Mouse (Mus musculus) ES-E14 (cell line): ENCODE measurements around the gene Srpk2. TPM values are rescaled to one million over a fixed set of nuclear protein-coding genes. Genes with fewer than 3 reads are reported as not detected.

Experiments
- DNase-seq: peaks from one replicate; pipeline ENCODE4 v3.0.0-alpha.2; 2013; ENCODE audit warnings: low read depth, low spot score
- H3K27ac ChIP-seq: 2 replicates; pipeline ENCODE4 v1.5.1; 2012; ENCODE audit warnings: low read depth, mild to moderate bottlenecking, low read length, moderate library complexity, mixed read lengths; ENCODE audit not compliant: poor library complexity, insufficient read depth, severe bottlenecking
- H3K36me3 ChIP-seq: 2 replicates; pipeline ENCODE4 v1.6.1; 2012; ENCODE audit warnings: mild to moderate bottlenecking, low read length, moderate library complexity, mixed read lengths; ENCODE audit not compliant: control insufficient read depth, poor library complexity, insufficient read depth, severe bottlenecking
- H3K4me1 ChIP-seq, 2 experiments: fragments of 150-350 bp in 1 of 2; sonication (generic) in 1 of 2; 2 replicates each; pipeline ENCODE4 v1.6.1; 2012; ENCODE audit warnings: low read length in 2 of 2, mild to moderate bottlenecking in 1 of 2, mixed read lengths in 1 of 2; ENCODE audit not compliant: control insufficient read depth in 2 of 2, insufficient read depth in 2 of 2, poor library complexity in 1 of 2
- H3K4me3 ChIP-seq, 2 experiments: fragments of 150-350 bp in 1 of 2; sonication (generic) in 1 of 2; 2 replicates each; pipeline ENCODE4 v1.5.1; 2012; ENCODE audit warnings: low read length in 2 of 2, low read depth in 1 of 2, mild to moderate bottlenecking in 1 of 2, mixed read lengths in 1 of 2; ENCODE audit not compliant: insufficient read depth in 1 of 2, poor library complexity in 1 of 2, severe bottlenecking in 1 of 2
- H3K9ac ChIP-seq: 2 replicates; pipeline ENCODE4 v1.6.1; 2012; ENCODE audit warnings: low read depth, mild to moderate bottlenecking, low read length, mixed read lengths; ENCODE audit not compliant: poor library complexity, insufficient read depth, severe bottlenecking
- H3K9me3 ChIP-seq: fragments of 150-350 bp; sonication (generic); 2 replicates; pipeline ENCODE4 v1.6.1; 2012; ENCODE audit warnings: low read depth, mild to moderate bottlenecking, low read length; ENCODE audit not compliant: control insufficient read depth, insufficient read depth
- CHD2 ChIP-seq: IDR thresholded peaks from 2 replicates; pipeline ENCODE4 v1.6.1; 2014; ENCODE audit warnings: mild to moderate bottlenecking, low read depth, low read length, inconsistent platforms
- HCFC1 ChIP-seq: IDR thresholded peaks from 2 replicates; pipeline ENCODE4 v1.6.1; 2012; ENCODE audit warnings: low read length, inconsistent platforms, borderline replicate concordance; ENCODE audit not compliant: insufficient read depth
- MAFK ChIP-seq: IDR thresholded peaks from 2 replicates; pipeline ENCODE4 v1.6.1; 2014; ENCODE audit warnings: mild to moderate bottlenecking, low read depth, low read length, inconsistent platforms; ENCODE audit not compliant: insufficient read depth
- ZC3H11A ChIP-seq: IDR thresholded peaks from 2 replicates; pipeline ENCODE4 v1.6.1; 2012; ENCODE audit warnings: low read depth, mild to moderate bottlenecking, inconsistent platforms, low read length, borderline replicate concordance
- ZNF384 ChIP-seq: IDR thresholded peaks from 2 replicates; pipeline ENCODE4 v1.6.1; 2012; ENCODE audit warnings: low read depth, low read length, inconsistent platforms
- in situ Hi-C, 2 experiments: fragments of 600-800 bp; cut with MboI; formaldehyde crosslinking; loops; one replicate each; pipeline ENCODE4 v1.15.1; 2025; ENCODE audit warnings: low sequenced_read_pairs in 2 of 2, inconsistent platforms in 1 of 2; ENCODE audit not compliant: unreplicated experiment in 2 of 2
- total RNA-seq: library from RNA; depleted of rRNA; stranded (reverse); fragments of 300-350 nt; gene quantifications from 2 replicates; pipeline ENCODE4 v1.2.3, GENCODE M21; 2012

Srpk2 gene
- total RNA-seq, 1 experiment: 23.3 TPM

DNA sequence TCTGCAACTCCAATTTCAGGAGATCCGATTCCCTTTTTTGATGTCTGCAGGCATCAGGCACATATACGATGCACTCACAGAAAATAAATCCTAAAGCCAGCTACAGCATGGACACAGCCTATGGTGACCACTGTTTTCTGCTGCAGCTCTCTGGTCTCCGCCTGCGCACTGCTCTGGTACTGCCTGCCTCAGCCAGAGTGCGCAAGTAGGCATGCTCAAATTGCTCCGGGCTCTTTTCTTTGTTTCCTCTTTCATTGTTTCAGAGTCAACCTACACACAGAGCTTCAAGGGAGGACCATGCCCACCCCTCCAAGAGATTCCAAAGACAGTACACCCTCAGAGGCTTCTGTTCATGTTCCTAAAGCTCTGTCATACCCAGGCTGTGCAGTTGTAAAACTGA, 175.8 kb downstream of the Srpk2 start:
- H3K27ac ChIP-seq: no peak overlapping the region
- peak; percentile 47 for DNase-seq
- no peak overlapping the region for H3K9ac ChIP-seq
- H3K36me3 ChIP-seq: peaks cover 5% of the 10 kb centered on the region; the same call in 1 of the 2 replicates
- no peaks in the 10 kb centered on the region for H3K9me3 ChIP-seq
- H3K4me3 ChIP-seq: no peak overlapping the region
- no peak for TF ChIP-seq MAFK
- no peak for TF ChIP-seq ZNF384
- in situ Hi-C loops: no loop called here
- peaks cover 3 to 5% of the 10 kb centered on the region in 2 experiments; a peak in 3 of 4 replicates for H3K4me1 ChIP-seq

DNA sequence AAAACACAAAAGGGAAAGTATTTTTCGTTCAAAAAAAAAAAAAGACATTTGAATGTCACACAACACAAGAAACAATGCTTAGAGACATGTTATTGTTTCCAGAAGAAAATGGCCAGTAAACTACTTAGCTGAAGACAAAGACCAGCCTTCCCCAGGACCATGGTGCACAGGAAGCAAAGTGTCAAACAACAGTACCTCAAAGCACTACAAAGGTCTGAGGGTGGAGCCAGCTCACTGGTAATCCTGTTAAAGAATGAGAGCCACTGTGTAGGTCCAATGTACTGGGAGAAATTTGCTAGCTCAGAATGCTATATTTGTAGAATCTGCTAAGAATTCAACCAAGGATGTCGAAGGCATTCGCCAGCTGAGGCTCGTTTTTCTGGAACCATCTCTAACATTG, 177.2 kb downstream of the Srpk2 start:
- DNase-seq: no peak
- H3K27ac ChIP-seq: no peak overlapping the region
- TF ChIP-seq ZNF384 (no peak), CHD2 (no peak), MAFK (no peak), ZC3H11A (no peak), HCFC1 (no peak)
- no peak overlapping the region for H3K9ac ChIP-seq
- no peak overlapping the region for H3K4me3 ChIP-seq
- peaks cover 3 to 6% of the 10 kb centered on the region in 2 experiments; a peak in 3 of 4 replicates for H3K4me1 ChIP-seq
- in situ Hi-C loops: no loop called here
- no peaks in the 10 kb centered on the region for H3K9me3 ChIP-seq
- H3K36me3 ChIP-seq: peaks cover 5% of the 10 kb centered on the region; the same call in 1 of the 2 replicates

DNA sequence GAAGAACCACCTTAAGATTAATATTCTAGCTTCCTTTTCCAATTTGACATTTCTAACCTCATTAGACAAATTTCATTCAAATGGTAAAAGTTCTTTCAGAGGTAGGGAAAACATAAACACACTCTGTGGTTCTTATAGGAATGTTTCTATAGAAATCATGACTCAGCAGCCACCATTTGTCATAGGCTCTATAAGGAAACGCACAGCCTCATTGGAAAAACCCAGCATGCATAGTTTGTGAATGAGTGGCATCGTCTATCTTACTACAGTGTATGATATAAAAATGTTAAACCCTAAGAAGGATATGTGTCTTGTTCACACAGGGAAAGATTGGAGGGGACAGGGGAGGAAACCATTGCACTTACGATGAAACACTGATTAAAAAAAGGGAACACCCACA, 178.8 kb downstream of the Srpk2 start:
- no peak overlapping the region for H3K4me3 ChIP-seq
- no peak overlapping the region for H3K9ac ChIP-seq
- H3K36me3 ChIP-seq: peaks cover 15% of the 10 kb centered on the region
- DNase-seq: no peak
- in situ Hi-C loops: no loop called here
- H3K4me1 ChIP-seq: peaks cover 3 to 13% of the 10 kb centered on the region in 2 experiments; a peak in 3 of 4 replicates
- TF ChIP-seq ZC3H11A: no peak
- no peak for TF ChIP-seq CHD2
- H3K9me3 ChIP-seq: no peaks in the 10 kb centered on the region
- no peak overlapping the region for H3K27ac ChIP-seq

DNA sequence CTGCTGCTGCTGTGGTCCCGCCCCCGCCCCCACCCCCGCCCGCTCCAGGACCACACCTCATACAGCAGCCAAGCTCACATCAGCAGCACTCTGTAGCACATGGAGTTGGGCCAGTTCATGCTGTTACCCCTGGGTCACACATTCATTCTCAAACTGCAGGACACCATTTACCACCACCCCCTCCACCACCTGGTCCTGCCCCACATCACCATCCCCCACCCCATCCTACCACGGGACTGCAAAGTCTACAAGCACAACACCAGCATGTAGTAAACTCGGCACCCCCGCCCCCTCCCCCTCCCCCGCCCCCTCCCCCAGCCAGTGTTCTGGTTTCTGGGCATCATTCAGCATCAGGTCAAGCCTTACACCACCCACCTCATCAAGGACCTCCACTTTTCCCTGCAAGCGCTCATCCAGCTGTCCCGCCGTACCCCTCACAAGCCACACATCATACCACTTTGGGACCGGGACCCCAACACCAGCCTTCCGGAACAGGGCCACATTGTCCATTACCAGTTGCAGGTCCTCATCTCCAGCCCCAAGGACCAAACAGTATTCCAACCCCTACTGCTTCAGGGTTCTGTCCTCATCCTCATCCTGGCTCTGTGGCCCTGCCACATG, 182.0 kb downstream of the Srpk2 start:
- Histone ChIP-seq H3K4me1 (peaks cover 2 to 14% of the 10 kb centered on the region in 2 experiments; a peak in 2 of 4 replicates), H3K27ac (no peak overlapping the region; the same call in 1 of the 2 replicates), H3K9me3 (no peaks in the 10 kb centered on the region), H3K36me3 (peaks cover 20% of the 10 kb centered on the region), H3K9ac (no peak overlapping the region), H3K4me3 (peak overlapping the region in 1 of 2 experiments; percentile 1; a peak in 2 of 4 replicates)
- in situ Hi-C loops: no loop called here
- DNase-seq: no peak
- TF ChIP-seq MAFK (no peak), ZNF384 (no peak), CHD2 (no peak), ZC3H11A (no peak), HCFC1 (no peak)
